Mouse (Mus musculus) cerebellum, adult 11 months (tissue): ENCODE data around the gene Sbf1.

ENCODE experiments used
- DNase-seq: peaks from one replicate; pipeline ENCODE4 v3.0.0; 2022

The Sbf1 gene

DNA sequence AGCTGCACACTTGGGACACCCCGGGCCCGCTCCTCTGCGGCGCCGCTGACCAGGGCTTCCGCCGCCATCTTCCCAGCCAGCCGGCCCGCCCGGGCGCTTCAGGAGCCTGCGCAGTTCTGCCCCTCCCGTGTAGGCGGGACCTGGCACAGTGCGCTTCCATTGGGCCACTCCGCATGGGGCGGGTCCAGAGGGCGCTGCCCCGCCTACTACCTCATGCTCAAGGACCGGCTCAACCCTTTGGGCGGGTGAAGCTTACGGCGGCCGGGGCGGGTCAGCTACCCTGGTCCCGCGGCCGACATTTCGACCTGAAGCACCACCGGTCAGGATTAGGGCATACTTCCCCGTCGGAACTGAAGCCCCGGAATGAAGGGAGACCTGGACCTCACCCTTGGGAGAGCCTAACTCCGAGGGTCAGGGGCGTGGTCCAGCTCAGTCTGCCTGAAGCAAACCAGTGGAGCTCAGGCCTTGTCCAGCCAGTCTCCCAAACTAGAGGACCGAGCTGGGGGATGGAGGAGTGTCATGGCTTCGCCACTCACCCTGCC lies at the start of gene Sbf1:
Sbf1 (minus strand) TSS at position 122 of the 542 bp plus-strand sequence.
- DNase-seq = peak; percentile 99

DNA sequence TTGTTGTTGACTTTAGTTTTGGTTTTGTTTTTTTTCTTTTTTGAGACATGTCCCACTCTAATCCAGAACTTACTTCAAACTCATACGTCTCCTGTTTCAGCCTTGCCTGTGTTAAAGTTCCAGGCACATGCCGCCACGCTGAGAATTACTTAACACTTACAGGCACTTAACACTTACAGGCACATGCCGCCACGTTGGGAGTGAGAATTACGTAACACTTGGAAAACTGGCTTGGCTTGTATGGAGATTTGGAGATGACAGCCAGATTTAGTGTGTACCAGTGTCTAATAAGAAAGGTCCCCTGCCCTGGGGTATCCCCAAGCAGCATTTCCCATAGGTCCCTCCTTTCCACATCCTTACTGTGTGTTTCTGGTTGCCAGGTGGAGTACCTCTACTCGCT lies 47.9 kb upstream of the Sbf1 start:
- DNase-seq = no peak

DNA sequence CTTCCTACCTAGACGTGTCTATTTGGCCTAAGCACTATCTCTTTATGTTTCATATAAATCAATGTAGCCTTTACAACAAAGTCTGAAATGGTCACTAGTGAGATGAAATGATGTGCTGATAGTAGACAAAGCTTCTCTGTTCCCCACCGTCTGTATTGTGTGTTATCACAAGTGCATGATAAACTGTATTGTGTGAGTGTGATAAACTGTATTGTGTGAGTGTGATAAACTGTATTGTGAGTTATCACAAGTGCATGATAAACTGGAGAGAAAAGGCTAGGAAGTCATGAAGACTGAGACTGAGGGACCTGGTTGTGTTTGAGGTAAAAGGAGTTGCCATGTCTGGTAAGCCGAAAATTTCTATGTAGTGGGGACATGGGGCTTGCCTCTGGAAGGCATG lies 43.7 kb upstream of the Sbf1 start:
- no peak for DNase-seq

DNA sequence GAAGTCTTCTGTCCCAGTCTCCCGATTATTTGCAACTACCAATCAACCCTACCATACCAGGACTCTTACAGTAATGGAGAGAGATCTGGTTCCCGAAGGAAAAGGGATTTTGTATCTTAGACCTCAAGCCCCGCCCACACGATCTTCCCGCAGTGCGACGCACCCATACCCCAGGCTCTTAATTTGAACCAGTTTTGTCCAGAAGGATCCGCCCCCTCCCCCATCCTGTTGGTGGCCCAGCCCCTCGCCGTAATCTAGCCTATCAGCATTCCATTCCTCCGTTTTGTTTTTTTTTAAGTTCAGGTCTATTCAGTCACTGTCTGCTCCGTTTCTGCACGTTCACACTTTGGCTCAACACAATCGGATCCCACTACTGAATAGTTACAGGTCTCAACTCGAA lies 41.3 kb upstream of the Sbf1 start:
- no peak for DNase-seq

DNA sequence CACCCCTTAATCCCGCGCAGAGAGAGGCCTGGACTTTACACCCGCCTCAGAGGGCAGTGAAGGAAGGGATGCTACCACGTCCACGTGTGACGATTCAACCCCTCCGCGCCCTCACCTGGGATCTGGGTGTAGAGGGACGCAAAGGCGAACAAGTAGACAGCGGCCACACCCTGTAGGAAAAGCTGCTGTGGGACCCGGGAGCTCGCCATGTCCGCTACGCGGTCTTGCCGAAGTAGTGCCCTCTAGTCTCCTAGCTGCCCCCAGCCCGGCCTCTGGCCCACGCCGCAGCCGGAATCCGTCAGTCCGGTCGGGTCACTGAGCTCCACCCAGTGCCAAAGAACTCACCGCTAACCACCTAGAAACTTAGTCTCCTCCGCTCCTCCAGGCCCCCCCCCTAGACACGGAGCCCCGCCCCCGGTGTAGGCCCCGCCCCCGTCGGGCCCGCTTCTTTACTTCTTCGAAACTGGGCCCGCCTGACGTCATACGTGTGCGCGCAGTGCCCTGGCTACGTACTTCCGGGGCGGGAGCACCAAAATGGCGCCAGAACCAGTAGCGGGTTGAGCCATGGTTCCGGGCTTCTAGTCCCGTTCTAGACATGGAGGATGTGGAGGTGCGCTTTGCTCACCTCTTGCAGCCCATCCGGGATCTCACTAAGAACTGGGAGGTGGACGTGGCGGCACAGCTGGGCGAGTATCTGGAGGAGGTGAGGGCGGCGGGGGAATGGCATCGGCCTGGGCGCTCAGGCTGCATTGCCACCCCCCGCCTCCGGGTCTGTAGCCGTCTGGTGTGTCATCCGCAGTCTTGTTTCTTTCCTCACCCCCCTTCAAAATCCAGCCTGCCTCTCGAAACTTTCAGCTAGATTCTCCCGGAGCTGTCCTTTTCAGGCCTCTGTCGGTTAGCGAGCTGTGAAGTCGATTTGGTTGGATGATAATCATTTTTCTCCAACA lies 40.4 kb upstream of the Sbf1 start, which contains the start of the genes Lmf2 and Ncaph2:
Lmf2 (minus strand) TSS at position 419 of the 947 bp plus-strand sequence.
Ncaph2 (plus strand) TSS at position 479 of the 947 bp plus-strand sequence.
- peak; percentile 92 for DNase-seq

DNA sequence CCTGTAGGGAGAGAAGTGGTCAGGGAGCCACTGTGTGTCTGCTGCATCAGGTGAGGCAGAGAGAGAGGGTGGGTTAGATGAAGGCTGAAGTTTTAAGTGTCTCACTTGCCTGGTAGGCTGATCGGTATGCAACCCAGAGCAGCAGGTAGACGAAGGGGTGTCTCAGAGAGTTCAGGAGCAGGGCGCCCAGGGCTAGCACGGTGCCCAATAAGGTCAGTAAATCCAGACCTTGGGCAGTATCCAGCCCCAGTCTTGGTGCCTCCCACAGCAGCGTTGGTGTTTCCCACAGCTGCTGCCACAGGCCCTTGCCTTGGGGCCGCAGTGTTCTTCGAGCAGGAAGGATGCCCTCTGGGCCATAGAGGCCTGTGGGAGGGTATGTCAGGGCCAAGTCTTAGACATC lies 39.3 kb upstream of the Sbf1 start:
- no peak for DNase-seq

DNA sequence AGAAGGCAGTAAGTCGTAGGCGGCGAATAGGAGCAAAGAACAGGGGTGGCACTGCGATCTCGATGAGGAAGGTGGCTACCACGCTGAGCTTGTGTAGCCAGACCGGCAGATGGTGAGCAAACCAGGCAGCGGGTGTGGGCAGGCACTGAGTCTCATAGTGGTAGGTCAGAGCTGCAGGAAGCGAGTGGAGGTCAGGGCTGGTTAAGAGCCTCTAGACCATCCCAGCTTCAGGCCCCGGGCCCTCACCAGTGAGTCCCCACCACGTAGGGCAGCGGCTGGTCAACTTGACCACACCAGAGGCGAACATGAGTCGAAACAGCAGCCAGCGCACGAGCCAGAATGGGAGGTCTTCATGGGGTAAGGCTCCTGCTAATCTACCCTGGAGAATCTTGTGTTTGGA lies 38.7 kb upstream of the Sbf1 start:
- no peak for DNase-seq

DNA sequence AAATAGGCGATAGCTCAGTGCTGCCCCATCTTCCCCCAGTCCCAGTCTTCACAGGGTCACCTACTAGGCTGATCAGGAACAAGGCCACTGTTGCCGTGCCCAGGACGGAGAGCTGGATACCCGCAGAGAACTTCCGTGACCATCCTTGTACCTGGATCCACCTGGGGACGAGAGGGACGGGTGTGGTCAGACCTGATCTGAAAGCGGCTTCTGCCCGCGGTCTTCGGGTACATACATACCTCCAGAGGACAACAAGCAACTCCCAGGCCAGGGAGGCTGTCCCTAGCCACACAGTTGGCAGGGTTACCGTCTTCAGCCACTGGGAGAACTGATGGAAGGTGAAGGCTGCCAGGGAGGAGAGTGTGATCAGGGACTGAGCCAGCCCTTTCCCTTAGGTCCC lies 37.7 kb upstream of the Sbf1 start:
- DNase-seq = no peak

DNA sequence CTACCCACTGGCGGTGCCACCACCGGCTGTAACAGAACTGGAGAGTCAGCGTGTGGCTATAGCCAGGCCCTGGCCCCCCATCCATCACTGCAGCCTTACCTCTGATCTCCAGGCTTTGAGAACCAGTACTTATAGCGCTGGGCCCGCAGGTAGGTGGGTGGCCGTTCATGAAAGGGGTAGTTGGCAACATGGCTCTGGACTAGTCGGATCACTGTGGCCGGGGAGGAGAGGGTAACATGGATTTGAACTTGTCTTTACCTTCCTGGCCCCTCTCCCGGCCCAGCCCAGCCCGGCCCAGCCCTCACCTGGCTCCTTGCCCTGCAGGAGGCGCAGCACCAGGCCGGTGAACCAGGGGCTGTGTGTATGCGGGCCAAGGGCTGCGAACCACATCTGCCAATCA lies 36.9 kb upstream of the Sbf1 start:
- no peak for DNase-seq

DNA sequence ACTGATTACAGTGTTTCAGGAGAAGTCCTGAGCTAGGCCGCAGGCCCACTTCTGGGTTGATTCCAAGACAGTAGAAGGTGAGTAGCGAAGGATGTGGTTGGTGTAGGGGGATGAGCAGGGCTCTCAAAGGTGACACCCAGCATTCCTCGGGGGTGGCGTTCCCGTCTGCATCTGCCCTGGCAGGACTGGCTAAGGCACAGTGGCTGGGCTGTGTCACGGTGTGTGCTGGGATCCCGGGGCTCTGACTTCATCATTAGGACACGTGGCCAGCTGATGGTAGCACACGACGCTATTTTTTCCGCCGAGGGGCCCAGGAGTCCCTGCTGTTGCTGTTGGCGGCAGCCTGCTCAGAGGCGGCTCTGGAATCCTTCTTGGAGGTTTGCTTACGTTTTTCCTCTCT lies 36.2 kb upstream of the Sbf1 start:
- no peak for DNase-seq

DNA sequence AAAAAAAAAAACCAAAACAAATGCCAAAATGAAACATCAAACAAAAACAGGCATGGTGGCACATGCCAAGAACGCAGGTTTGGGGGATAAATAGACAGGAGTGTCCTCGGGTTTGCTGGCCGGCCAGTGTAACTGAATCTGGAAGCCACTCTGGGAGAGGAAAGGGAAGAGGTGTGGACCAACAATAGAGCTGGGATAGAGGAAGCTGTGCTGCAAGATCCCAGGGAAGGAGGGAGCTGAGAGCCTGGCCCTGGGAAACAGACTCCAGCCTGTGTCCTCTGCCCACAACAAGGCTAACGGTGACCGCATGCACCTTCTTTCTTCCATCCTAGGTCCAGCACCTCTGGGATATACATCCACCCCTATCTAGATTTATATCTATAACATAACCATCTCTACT lies 35.3 kb upstream of the Sbf1 start:
- no peak for DNase-seq

DNA sequence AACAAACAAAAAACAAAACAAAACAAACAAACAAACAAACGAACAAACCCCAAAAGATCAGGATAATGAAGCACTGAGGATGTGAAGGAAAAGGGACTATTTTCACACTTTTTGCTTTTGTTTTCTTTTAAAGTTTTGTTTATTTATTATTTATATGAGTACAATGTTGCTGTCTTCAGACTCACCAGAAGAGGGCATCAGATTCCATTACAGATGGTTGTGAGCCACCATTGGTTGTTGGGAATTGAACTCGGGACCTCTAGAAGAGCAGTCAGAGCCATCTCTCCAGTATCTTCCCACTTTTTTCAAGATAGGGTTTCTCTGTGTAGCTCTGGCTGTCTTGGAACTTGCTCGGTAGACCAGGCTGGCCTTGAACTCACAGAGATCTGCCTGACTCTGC lies 28.2 kb upstream of the Sbf1 start:
- DNase-seq = no peak

DNA sequence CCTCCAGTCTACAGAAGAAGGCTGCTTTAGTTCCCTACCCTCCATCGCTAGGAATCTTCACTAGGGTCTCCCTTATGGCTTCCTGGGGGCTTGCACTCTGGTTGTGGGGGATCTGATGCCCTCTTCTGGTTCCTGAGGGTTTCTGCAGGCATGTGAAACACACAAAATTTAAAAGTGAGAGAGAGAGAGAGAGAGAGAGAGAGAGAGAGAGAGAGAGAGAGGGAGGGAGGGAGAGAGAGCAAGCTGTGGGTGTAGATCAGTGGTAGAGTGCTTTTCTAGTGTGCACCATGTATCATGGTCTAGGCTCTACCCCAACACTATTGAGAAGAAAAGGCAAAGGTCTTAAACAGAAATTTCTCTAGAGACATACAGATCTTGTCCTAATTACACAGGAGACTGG lies 26.6 kb upstream of the Sbf1 start:
- DNase-seq = no peak

DNA sequence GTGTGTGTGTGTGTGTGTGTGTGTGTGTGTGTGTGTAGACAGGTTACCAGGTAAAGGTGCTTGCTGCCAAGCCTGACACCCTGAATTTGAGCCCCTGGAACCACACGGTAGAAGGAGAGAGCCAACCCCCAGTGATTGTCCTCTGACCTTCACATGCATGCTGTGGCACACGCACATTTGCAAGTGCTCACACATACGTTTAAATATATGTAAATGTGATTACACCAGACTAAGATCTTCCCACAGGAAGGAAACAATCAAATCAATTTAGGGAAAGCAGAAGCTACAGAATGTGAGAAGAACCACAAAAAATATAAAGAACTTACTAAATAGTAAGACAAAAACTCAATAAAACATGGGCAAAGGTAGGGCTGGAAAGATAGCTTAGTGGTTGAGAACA lies 25.0 kb upstream of the Sbf1 start:
- DNase-seq = no peak

DNA sequence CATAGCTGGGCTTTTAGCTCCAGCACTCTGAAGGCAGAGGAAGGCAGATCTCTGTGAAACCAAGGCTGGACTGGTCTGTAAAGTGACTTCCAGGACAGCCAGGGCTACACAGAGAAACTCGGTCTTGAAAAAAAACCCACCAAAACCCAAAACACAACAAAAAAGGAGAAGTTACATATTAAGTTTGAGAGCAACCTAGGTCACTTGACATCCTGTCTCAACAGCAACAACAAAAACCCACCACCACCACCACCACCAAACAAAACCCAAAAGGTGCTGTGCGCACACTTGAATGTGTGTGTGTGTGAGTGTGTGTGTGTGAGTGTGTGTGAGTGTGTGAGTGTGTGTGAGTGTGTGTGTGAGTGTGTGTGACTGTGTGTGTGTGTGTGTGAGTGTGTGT lies 24.6 kb upstream of the Sbf1 start:
- no peak for DNase-seq

DNA sequence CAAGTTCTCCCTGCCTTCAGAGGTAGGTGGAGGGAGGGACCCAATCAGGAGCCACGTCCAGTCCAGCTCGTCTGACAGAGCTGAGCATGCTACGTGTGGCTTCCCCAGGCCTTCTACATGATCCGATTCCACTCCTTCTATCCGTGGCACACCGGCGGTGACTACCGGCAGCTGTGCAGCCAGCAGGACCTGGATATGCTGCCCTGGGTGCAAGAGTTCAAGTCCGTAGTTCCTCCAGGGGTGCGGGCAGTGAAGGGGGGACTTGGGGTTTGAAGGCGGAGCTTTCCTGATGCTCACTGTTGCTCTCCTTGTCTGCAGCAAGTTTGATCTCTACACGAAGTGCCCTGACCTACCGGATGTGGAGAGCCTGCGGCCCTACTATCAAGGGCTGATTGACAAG lies 21.3 kb upstream of the Sbf1 start:
- no peak for DNase-seq

DNA sequence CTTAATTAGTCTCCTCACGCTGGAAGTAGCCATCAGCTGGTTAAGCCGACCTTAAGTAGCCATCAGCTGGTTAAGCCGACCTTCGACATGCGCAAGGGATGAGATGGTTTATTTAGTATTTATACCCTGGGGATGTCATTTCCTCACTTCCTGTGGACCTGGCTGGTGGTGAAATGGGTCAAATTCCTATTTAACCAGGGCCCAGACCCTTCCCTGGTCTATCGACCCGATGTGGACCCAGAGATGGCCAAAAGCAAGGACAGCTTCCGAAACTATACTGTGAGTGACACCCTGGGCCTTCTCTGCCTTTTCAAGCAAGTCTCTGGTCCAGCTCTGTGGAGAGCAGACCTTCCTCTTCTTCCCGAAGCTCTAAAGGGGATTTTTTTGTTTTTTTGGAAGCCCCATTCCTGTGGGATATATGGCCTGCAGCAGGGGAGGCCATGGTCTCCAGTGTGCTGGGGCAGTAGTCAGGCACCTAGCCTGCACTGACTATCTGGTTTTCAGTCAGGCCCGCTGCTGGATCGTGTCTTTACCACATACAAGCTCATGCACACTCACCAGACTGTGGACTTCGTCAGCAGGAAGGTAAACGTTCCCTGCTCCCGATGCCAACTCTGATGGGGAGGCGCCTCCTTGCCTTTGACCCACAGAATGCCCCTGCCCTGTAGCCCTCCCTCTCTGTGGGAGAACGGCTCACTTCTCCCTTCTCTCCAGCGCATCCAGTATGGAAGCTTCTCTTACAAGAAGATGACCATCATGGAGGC lies 19.8 kb upstream of the Sbf1 start:
- DNase-seq = no peak

DNA sequence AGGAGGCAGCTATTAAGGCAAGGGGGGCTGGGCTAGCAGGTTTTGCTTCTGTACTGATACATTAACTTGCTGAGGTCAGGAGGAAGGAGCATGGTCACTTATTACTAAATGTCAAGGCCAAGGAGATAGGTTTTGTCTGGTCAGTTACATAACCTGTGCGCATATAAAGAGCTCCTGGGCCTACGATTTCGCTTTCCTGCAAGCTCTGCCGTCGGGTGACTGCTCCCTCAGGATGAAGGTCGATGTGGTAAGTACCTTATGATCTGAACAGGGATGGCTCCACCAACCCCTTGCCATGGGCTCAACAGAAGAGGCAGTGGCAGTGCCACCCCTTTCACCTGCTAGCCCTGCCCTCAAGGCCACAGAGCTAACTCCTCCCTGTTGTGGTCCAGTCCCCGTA lies 19.2 kb upstream of the Sbf1 start, which contains the start of gene Miox:
Miox (plus strand) TSS at position 128 of the 400 bp plus-strand sequence.
- DNase-seq = no peak

DNA sequence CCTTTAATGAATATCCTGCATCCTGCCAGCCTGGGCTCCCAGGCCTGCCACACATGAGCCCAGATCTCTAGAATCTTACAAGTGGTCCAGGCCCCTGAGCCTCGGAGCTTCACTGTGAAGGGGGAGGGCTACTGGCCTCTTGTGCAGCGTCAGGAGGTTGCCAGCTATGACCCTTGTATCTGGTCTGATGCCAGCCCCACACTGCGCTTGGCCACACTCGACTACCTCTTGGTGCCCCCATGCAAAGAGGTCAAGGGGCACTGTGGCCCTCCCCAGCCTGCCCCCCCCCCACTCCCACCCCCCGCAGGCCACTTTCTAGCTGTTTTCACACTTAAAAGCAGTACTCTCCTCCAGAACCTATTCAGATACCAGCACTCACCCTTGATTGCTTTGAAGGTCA lies 11.3 kb upstream of the Sbf1 start:
- no peak for DNase-seq

DNA sequence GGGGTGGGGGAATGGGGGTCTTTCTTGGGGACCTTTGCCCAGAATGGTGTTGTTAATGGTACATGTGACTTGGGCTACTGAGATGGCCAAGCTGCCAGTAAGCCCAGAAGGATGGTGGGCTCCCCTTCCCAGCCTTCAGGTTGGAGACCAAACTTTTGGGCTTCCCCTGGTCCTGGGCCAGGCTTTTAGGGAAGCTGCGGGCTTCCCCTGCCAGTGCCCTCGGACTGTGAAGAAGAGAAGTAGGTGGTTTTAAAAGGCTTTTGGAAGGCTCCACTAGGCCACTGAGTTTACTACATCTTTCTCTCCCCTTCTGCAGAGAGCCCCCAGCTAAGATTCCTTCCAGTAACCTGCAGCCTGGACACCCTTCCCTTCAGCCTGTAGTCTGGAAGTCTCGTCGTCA lies 8.5 kb upstream of the Sbf1 start:
- no peak for DNase-seq

DNA sequence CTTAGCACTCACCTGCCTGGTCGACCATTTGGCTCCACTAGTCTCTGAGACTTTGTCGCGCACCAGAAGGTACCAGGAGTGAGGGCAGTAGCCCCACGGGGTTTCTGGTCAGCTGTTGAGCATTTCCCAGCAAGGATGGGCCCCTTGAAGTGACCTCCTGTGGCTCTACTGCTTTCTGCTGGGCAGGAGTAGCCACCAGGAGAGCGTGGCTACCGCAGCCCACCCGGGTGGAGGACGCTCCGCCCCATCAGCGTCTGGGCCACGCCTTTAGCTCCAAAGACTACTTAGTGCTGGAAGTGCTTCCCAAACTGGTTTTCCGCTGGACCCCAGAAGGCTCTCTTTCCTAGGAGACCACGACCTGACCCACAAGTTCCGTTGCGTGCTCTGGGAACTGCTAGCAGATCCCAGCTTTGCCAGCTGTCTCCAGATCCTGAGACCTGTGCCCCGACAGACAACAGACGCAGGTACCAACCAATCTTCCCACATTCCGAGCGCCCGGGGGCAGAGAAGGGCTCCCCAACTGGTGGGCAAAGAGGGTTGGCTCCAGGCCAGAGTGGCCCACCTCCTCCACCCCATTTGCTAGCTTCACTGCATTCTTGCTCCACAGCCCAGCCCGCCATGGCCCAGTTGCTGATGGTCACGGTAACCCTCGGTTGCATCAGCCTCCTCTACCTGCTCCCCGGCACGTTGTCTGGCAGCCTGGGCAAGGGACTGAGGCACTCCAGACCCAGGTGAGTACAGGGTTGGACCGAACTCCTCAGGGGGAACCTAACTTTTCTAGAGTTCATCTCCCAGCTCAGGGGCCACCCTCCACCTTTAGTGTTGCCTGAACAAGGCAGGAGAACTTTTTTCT lies 7.8 kb upstream of the Sbf1 start, which contains the start of gene Adm2:
Adm2 (plus strand) TSS at position 51 of the 853 bp plus-strand sequence.
- DNase-seq = no peak

DNA sequence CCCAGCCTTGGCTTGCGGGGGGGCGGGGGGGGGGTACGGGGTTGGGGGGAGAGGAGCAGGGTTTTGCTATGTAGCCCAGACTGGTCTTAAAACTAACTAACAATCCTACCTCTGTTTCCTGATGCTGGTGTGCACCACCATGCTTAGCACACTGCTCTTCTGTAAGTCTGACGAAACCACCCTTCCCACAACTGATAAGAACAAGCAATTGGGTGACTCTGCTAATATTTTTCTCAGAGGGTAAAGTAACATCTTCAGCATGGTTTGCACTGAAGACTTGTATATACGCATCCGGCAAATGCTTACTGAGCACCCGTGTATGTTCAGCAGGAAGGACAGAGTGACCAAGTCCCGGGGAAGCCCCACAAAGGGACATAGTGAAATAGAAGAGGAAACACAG lies 6.2 kb upstream of the Sbf1 start:
- no peak for DNase-seq

DNA sequence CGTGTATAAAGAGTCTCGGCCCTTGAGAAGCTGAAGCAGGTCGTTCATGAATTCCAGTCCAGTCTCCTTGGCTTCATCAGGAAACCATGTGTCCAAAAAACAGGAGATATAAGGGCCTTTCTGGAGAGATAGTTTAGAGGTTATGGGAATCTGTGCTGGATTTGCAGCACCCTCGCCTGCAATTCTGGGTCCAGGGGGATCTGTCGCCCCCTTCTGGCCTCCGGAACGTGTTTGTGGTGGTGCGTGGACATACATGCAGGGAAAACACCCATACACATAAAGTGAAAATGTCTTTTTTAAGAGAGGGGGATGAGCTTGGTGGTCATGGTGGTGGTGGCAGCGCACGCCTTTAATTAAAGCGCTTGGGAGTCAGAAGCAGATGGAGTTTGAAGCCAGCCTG lies 1.0 kb upstream of the Sbf1 start:
- no peak for DNase-seq
